Mouse (Mus musculus) bone marrow macrophage, adult 2 months (primary cell): ENCODE measurements at regions not wholly inside any gene's neighbourhood (a gene's known extent, or its start where the extent isn't known, plus 50 kb on each side); places are given as distances from the start of the nearest gene placed in this dataset.

ENCODE experiments used
- CTCF ChIP-seq: IDR thresholded peaks from 2 replicates; pipeline ENCODE4 v1.5.1; 2012; ENCODE audit warnings: low read depth, mild to moderate bottlenecking, low read length, moderate library complexity
- POLR2A ChIP-seq: IDR thresholded peaks from 2 replicates; pipeline ENCODE4 v1.6.1; 2012; ENCODE audit warnings: mild to moderate bottlenecking, low read depth, low read length, borderline replicate concordance

DNA sequence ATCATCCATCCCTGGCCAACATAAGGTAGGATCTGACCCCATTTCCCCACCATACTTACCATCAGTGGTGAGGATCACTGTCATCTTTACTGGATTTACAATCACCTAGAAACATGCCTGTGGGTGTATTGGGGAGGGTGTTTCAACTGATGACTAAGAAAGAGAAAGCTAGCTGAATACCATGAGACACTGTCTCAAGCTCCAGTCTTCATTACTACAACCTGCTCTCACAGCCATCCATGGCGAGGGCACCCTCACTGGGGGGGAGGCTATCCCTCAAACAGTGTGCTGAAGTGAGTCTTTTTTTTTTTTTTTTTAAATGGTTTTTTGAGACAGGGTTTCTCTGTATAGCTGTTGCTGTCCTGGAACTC, 154.9 kb downstream of the Qrsl1 start:
- TF ChIP-seq CTCF = no peak
- no peak for TF ChIP-seq POLR2A
